Mouse (Mus musculus) adrenal gland, postnatal 4 days (tissue): ENCODE measurements around the gene Sult2a7. TPM values are rescaled to one million over a fixed set of nuclear protein-coding genes. Genes with fewer than 3 reads are reported as not detected.

Experiments used
- DNase-seq, 2 experiments: peaks; one replicate each; pipeline ENCODE4 v3.0.0; 2021 to 2022; ENCODE audit warnings: low spot score in 2 of 2, mixed read lengths in 2 of 2
- long read RNA-seq, 2 experiments: library from polyadenylated mRNA; stranded (forward); transcript quantifications; one replicate each; pipeline ENCODE4 v2.0.0; 2021
- total RNA-seq, 2 experiments: library from RNA; stranded (reverse); gene quantifications; 2 replicates each; pipeline ENCODE4 v1.2.3; 2021

Gene Sult2a7
- not detected for total RNA-seq
- long read RNA-seq, experiment 1, result 0 reads
- long read RNA-seq, experiment 2, result 0 reads

- DNase-seq, result no peak
These were observed at the start of gene Sult2a7 for GRCm38 (mm10) chr7:14494130-14494529. Sult2a7 (minus strand) TSS chr7:14494230.

GRCm38 (mm10) chr7:14525280-14525679 is 31.2 kb upstream of the Sult2a7 start:
- DNase-seq, result no peak

- DNase-seq, result no peak
These were observed 28.6 kb upstream of the Sult2a7 start for GRCm38 (mm10) chr7:14522636-14523035.

- no peak for DNase-seq
These were observed 24.3 kb upstream of the Sult2a7 start for GRCm38 (mm10) chr7:14518301-14518700.

GRCm38 (mm10) chr7:14492886-14493285 is 1.1 kb downstream of the Sult2a7 start:
- no peak for DNase-seq

GRCm38 (mm10) chr7:14446534-14446933 is 47.5 kb downstream of the Sult2a7 start, which contains the start of gene Sult2a8:
Sult2a8 (minus strand) TSS chr7:14446769.
- no peak for DNase-seq

GRCm38 (mm10) chr7:14439581-14439980 is 54.4 kb downstream of the Sult2a7 start:
- no peak for DNase-seq

- DNase-seq, result no peak
These were observed 55.5 kb downstream of the Sult2a7 start for GRCm38 (mm10) chr7:14438484-14438883.

GRCm38 (mm10) chr7:14438029-14438428 is 56.0 kb downstream of the Sult2a7 start:
- no peak for DNase-seq

Other genes with a start within 250 kb of the Sult2a7 start
- gene Sult2a6, start 239.4 kb downstream of the Sult2a7 start, total RNA-seq, result 1 to 10 TPM in 1 of 2 experiments, not detected in 1; 2.4 TPM
- not detected for gene Obox8, start 160.7 kb downstream of the Sult2a7 start, total RNA-seq
- 1 to 10 TPM in 1 of 2 experiments, under 1 TPM in 1; 0.42 to 5.9 TPM for gene Sult2a8, start 47.5 kb downstream of the Sult2a7 start, total RNA-seq
- under 1 TPM; 0.06 to 0.17 TPM for gene Vmn1r90, start 69.3 kb upstream of the Sult2a7 start, total RNA-seq
- not detected for gene Obox7, start 165.3 kb upstream of the Sult2a7 start, total RNA-seq